Mouse (Mus musculus) adrenal gland (tissue): Measurements from ENCODE around the gene Gsg1l.

Experiments used
- intact Hi-C: fragments of 180-260 bp; cut with DNase I; formaldehyde crosslinking; loops from one replicate; pipeline ENCODE4 v1.15.1; 2025

The Gsg1l gene

DNA sequence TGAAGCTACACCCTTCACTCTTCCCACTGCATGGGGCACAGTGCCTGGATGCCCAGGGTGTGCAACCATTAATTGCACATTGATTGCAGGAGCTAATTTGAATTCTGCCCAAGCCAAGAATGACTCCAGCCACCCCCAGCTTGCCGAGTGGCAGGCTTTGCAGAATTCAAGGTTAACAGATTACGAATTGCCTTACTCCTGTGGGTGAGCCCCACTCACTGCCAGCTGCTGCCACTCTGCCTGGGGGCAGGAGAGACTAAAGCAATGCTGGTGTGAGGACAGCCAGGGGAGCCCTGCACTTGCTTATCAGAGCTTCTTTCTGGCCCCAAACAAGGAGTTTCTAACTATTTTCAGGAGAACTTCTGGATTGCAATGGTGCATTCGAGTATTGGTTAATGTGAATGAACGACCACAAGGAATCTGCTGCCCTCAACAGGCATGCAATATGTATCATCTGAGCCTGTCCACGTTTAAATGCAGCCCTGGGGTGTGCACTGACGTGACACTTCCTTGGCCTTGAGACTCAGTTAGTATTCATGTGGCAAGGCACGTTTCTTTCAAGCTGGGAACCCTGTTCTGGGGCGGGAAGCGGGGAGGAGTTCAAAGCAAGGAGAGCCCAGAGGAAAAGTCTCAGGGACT, 1.2 kb upstream of the Gsg1l start:
- intact Hi-C loops: loop anchor here (10.0 kb wide), 1 partner anchor 409 kb away; no protein-coding TSS in a partner anchor

DNA sequence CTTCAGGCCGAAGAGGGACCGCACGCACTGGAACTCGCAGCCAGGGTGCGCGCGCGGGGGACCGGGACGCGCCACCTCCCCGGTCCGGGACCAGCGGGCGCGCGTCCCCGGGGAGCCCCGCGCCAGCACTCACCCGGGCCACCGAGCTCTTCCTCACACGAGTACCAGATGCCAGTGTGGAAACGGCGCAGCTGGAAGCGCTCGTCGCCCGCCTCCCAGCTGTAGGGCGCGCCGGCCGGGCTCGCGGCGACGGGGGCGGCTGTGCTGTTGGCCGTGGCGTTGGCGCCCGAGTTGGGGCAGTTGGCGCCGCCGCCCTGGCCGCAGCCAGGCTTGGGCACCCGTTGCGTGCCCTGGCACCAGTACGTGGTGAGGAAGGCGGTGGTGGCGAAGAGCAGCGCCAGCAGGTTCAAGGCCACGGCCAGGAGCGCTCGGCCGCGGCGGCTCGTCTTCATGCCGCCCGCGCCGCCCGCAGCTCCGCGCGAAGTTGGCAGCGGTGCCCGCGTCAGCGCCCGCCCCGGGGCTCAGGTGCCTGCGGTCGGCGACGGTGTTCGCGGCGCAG, 405 bp downstream of the Gsg1l start:
- intact Hi-C loops: loop anchor here (10.0 kb wide), 1 partner anchor 407 kb away; no protein-coding TSS in a partner anchor

DNA sequence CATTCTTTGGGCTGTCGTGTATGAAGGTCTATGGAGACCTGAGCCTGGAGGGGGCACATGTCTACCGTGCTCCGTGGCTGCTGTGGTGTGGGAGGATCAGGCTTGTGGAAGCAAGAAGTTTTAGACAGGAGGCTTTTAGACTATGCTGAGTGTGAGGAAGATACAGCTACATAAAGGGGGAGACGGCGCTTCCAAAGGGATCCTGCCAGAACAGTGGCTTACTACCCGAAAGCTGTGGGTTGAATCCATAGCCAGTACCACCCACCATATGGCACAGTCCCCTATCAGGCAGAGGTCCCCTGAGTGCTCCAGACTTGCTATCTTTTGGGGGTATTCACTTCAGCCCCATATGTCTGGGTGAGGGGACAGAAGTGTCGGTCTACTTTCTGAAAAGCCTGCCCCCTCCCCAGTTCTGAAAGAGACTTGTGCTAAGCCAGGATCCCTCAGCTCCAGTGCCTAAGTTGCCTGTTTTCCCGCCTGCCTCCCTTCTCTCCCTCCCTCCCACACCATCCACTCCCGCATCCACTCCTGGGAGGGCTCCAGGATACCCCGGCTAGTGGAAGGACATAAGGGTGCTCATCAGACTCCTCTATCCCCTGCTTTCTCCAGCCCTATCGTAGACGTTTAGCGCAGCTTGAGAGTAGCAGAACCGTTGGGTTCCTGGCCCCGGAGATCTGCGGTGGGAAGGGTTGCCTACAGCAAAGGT, 1.1 kb downstream of the Gsg1l start:
- intact Hi-C loops: loop anchor here (10.0 kb wide), 1 partner anchor 406 kb away; no protein-coding TSS in a partner anchor

DNA sequence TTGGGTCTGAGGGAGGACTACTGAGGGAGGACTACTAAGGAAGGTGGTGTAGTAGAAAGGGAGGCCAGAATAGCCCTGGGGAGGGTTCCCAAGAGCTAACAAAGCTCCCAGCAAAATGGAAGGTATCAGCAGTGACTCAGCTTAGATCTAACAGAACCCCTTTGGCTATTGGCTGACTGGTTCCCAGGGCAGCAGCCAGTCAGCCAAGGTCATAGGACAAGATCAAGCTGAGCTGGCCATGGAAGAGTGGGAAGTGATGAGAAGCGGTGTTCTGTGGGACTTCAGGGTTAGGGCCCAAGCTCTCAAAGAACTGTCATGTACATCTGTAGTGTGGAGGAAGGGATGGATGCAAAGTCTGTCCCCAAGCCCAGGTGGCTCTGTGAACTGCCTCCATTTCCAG, 5.3 kb downstream of the Gsg1l start:
- intact Hi-C loops: loop anchor here (5.0 kb wide), 2 partner anchors 35 to 50 kb away; no protein-coding TSS in a partner anchor

DNA sequence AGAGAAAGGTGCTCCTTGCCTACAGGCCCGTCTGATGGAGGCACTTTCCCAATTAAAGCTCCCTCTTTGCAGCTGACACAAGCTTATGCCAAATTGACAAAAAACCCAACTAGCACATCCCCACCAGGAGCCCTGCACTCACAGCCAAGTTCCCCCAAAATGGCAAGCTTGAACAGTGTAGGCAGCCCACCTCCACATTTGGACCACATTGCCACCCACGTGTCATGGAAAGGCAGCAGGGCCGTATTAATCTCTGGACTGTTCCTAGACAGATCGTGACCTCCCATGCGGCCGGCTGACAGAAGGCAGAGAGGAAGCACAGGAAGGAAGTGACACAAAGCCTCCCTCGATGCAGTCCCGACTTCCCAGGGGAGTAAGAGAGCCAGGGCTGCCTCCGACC, 7.2 kb downstream of the Gsg1l start:
- intact Hi-C loops: loop anchor here (5.0 kb wide), 2 partner anchors 33 to 48 kb away; no protein-coding TSS in a partner anchor

DNA sequence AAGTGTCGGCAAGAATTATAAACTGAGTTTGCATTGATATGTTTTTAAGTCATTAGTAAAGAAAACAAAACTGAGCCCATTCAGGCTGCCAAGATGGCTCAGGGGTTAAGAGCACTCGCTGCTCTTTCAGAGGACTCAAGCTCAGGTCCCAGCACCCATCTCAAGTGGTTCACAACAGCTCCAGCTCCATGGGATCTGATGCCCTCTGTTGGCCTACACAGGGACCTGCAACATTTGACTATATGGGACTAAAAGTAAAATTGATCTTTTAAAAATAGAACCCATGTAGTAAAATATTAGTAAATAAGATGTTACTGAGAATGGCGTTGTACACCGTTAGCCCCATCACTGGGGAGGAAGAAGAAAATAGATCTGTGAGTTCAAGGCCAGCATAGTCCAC, 11.9 kb downstream of the Gsg1l start:
- intact Hi-C loops: no loop called here

DNA sequence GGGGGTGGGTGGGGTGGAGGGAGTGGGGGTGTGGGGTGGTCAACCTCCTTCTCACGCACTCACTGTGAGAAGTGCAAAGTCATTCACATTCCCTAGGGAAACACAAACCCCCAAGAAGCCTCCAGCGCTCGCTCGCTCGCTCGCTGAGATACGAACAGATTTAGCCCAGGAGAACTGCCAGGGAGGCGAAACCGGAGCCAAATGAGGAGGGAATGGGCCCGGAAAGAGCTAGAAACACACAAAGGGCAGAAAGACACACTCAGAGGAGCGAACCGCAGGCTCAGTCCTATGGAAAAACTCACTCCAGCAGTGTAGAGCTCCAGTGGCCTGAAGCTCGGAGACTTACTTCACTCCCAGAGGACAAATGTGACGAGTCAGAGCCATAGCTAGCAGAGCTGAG, 15.4 kb downstream of the Gsg1l start:
- intact Hi-C loops: no loop called here

DNA sequence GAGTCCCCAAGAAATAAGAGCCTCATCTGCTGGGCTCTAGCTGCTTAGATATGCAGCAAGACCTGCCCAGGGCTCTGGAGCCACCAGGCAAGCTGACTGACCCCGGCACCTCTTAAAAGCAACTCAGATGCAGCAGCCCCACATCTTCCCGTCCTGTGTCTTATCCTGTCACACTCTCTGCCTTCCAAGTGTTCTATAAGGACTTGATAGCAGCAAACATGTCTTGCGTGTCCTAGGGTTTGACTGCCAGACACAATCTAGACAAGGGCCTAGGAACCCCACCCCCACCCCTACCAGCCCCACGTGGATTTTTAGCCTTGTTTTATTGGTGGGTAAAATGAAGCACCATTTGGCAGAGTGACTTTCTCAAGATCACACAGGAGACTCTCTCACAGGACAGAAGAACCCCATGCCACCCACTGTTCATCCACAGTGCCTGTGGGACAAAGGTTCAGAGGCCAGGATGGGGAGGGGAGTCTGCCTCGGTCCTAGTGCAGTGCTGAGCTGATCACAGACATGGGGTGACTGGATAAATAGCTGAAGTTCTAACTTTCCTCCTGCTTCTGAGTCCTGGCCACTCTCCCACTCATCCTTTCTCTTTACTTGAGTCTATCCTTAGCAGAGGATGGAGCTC, 16.9 kb downstream of the Gsg1l start:
- intact Hi-C loops: no loop called here

DNA sequence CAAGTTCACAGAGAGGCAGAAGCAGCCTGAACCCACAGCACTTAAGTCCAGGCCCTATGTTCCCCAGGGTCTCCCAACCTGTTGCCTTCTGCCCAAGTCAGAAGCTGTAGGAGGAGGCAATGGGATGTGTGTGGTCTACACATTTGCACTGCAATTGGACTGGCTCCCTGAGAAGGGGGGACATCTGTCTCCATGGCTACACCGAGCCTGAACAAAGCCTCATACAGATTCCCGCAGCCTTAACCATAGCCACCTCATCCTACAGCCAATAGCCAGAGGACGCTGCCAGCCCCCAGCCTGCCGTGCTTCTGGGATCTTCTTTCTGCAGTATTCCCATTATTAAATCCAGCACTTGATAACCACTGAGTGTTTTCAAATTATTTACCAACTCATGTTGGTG, 20.0 kb downstream of the Gsg1l start:
- intact Hi-C loops: no loop called here

DNA sequence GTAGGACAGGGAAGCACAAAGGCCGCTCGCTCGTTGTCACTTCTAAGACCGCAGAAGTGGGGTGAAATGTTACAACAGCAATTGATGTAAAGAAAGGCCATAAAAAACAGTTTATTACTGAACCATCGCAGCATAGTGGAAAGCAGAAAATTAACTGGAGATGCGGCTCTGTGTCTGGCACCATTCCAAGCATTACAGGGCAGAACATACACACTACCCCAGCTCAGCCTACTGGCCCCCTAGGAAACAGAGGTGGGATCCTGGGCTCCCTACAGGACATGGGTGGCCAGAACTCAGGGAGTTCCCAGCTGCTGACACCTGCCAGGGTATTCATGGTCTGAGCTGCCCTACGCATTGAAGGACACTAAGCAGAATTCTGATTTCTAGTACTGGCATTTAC, 23.3 kb downstream of the Gsg1l start:
- intact Hi-C loops: no loop called here

DNA sequence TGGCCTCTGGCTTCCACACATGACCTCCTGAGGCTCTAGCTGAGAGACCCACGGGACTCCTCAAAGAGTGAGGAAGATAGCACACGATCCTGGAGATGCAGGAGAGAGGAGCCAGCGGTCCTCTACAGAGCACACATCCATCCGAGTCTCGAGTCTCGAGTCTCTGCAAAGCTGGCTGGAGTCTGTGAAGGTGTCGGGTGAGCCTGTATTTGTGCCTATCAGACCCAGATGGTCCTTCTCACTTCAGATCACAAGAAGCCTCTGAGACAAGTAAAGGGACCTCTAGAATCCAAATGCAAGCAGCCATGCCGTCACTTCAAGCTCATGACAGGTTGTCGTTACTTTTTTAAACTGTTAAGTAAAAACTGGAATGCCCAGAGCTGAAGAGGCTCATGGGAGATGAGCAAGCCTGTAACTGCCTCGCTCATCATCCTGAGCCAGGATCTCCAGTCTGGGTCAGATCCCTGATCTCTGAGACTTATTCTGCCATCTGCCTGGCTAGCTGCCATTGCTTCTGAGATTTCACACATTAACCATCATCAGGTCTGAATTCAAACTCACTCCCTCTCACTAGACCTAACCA, 24.8 kb downstream of the Gsg1l start:
- intact Hi-C loops: no loop called here

DNA sequence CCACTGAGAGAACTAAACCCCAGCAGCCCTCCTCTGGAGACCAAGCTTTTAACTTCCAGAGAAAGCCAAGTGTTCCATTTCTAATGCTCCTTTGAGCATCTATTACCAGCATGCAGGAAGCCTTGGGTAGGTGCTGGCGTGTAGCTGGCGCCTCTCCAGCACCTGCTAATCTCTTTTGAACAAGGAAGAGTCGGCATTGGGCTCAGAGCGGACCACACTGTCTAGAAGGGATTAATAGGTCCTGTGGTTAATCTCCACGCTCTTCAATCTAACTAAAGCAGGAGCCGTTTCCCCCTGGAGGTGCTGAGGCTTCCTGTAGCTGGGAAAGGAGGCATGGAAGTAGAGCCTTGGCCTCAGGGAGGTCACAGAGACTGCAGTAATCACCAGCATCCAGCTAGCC, 27.6 kb downstream of the Gsg1l start:
- intact Hi-C loops: no loop called here

DNA sequence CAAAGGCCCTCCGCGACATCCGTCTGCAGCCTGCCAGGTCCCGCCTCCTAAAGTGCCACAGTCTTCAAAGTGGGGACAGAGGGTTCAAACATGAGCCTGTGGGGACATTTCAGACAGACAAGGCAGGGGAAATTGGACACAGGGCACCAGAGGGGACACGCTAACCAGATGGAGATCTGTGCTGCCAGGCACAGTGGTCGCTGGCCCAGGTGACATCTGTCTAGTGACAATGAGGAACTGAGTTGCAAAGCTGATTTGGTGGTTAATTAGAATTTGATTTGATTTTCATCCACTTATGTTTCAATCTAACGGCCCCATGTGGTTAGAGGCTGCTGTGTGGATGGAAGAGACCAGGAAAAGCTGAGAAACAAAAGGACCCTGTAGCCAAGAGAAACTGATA, 28.6 kb downstream of the Gsg1l start:
- intact Hi-C loops: no loop called here

DNA sequence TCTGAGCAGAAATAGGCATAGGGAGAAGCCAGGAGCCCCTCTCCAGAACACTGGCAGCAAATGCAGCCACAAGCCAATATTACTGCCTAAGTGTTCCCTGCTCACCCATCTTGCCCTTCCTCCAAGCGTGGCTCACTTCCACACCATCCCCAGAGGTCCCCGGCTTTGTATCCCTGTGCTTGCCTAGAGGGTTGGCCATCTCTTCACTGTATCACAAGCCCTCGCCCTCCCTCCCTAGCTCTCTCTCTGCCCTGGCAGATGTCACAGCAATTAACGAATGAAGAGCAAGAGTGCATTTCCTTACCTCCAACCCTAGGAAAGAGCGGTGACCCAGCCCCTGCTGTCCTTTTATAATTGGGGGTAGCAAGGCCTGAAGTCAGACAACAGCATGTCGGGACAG, 30.3 kb downstream of the Gsg1l start:
- intact Hi-C loops: no loop called here

DNA sequence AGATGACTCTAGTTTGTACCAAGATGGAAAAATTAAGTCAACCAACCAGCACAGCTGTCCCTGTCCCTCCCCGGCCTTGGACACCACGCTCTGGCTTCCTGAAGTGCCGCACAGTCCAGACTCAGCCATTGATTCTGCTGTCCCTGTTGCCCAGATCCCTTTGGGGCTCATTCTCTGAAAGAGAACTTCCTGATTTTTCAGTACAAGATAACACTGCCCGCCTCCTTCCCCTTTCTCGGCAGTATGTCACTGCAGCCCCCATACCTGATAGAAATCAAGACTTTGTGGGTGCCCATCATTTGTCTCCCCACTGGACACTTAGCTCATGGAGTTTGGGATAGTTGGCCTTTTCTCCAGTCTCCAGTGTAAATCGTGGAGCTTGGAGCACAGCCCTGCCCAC, 37.1 kb downstream of the Gsg1l start:
- intact Hi-C loops: no loop called here

DNA sequence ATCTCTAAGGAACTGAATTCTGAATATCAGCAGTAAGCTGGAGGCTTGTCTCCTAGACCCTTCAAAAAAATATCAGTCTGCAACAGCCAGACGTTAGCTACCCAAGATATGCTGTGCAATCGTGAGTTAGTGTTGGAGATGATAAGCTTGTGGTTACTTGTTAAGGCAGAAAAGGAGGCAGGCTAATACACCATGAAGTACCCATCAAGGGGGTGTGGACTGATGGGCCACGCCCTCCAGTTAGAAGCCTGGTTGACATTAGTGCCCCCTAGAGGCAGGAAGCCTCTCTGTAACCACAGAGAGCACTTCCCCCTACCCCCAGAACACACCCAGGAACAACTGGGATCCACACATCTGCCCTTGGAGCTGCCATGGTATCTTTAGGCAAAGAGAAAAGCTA, 39.9 kb downstream of the Gsg1l start:
- intact Hi-C loops: loop anchor here (5.0 kb wide), 1 partner anchor 35 kb away; no protein-coding TSS in a partner anchor

DNA sequence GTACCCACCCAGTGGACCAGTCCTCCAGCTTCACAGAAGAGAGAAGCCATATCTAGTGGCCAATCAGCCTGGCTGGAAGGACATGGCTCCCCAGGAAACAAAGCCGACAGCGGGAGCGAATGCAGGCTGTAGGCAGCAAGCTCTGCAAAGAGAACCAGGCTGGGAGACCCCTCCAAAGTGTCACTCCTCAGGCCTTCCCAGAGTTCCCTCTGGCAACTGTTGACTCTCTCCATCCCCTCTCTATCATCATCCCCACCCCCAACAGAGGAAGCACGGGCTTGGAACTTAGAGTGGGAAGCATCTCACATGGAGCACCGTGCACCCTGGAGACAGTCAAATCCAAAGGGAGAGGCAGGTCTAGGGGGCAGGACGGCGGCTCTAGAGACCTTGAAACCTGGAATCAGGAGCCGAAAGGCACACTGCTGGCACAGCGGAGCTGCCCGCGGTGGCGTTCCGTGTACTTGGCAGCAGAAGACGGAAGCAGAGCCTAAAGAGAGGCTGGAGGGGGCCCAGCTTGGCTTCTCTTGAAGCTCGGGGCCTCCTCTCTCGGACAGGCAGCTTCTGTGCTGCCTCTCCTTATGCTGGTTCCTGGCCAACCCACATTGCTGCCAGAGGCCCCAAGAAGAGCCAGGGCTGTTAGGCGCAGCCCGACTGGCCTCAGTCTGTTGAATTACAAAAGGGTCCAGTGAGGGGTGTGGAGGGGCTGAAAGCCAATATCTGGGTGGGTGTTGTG, 41.3 kb downstream of the Gsg1l start:
- intact Hi-C loops: loop anchor here (5.0 kb wide), 1 partner anchor 36 kb away; no protein-coding TSS in a partner anchor

DNA sequence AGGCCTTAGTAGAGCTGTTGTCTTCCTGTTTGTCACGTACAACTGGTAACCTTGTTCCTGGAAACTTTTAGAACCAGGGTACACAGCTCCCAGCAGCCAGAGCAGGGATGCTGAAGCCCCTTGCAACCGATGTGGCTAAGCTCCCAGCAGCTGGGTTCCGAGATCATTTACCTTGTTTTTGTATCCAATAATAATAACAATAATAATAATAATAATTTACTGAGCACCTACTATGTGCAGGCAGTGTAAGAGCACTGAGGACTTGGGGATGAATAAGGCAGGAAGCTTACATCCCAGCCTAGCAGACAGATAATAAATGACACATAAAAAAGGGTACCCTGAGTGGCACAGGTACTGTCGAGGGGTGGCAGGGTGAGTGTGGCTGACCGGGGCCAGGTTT, 42.4 kb downstream of the Gsg1l start:
- intact Hi-C loops: loop anchor here (5.0 kb wide), 1 partner anchor 37 kb away; no protein-coding TSS in a partner anchor

DNA sequence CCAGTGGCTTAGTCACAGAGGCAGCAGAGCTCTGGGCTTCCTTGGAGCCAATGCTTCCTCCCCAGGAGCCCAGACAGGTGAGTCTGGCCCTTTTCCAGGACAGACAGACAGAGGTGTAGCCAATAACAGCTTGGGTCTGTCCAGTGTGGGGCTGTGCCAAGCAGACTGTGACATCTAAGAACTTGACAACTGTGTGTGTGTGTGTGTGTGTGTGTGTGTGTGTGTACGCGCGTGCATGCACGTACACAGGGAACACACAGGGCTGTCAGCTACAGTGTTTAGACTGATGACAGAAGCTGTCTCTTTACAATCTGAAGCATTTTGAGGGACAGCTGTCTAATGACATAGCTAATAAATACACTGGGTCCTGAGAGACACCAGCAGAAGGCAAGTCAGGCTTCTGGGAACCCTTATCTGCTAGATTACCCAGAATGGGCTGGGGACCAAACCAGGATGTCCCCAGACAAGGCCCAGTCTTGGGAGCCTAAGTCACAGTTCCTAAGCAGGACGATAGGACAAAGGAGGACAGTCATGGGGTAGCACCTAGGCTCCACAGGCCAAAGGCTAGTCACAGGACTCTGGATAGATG, 42.9 kb downstream of the Gsg1l start:
- intact Hi-C loops: no loop called here
